Mouse (Mus musculus) cerebellum, postnatal 14 days (tissue): ENCODE data around the gene Znrf1.

Experiments
- DNase-seq, 2 experiments: peaks; one replicate each; pipeline ENCODE4 v3.0.0; 2021; ENCODE audit warnings: mixed read lengths in 2 of 2

Gene Znrf1

DNA sequence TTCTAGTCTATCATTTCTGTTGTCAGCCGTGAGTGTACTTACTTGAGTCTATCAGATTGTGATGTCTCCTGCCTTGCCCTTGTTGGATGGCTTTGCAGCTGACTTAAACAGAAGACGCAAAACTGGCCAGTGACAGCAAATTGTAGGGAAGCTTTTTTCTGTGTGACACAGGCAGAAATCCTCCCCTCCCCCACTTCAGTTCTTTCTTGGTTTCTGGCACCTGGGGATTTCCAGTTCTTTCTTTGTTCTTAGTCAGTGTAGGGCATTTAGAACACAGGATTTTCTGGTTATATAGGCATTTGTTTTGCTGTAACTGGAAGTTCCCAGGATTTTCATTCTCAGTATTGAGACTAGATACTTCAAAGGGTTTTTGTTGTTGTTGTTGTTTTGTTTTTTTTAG is 34.5 kb downstream of the Znrf1 start:
- no peak for DNase-seq

DNA sequence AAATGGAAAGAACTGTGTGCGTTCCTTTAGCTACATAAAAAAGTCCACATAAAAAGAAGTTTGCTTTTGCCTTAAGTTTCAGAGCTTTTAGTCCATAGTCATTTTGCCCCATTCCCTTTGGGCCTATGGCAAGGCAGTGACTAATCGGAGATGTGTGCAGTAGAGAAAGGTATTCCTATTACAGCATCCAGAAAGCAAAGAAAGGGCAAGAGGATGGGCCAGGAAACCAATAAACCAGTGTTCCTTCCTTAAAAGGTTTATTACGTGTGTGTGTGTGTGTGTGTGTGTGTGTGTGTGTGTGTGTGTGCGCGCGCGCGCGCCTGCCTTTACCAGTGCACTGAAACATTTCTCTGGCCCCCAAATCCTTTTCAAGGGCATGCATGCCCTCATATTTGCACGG is 35.8 kb downstream of the Znrf1 start:
- DNase-seq: no peak

GRCm38 (mm10) chr8:111572431-111572830 is 36.5 kb downstream of the Znrf1 start:
- DNase-seq: no peak

DNA sequence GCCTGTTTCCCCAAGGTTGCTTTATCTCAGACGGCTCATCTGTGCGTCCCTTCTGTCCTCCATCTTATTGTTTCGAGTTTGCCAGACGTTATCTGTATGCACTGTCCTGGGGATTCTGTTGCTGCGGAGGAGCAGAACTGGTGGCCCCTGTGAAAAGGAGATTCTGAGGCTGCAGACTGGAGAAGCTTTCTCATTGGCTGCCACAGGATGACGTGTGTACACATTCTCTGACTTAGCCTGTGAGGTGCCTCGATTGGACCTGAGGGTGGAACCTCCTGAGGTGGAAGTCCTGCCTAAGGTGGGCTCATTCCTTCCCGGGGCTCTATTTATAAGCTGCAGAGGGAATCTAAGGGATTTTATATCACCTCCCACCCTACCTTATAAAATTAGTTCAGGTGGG is 37.7 kb downstream of the Znrf1 start:
- peak in 1 of 2 experiments; percentile 16 for DNase-seq

DNA sequence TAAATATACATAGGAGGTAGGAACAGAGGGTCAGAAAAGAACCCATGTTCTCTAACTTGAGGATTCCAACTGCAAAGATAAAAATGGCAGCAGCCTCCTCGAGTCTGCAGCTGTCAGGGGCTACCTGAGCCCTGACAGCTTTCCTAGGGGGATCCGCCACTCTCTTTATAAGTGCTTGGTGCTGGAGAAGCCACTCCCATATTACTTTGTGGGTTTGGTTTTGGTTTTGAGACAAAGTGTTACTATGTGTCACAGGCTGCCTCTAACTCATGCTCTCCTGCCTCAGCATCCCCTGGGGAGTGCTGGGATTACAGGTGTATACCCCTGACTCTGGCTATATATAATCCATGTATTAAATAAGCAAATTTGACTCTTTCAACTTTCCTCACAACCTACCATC is 38.1 kb downstream of the Znrf1 start:
- no peak for DNase-seq

DNA sequence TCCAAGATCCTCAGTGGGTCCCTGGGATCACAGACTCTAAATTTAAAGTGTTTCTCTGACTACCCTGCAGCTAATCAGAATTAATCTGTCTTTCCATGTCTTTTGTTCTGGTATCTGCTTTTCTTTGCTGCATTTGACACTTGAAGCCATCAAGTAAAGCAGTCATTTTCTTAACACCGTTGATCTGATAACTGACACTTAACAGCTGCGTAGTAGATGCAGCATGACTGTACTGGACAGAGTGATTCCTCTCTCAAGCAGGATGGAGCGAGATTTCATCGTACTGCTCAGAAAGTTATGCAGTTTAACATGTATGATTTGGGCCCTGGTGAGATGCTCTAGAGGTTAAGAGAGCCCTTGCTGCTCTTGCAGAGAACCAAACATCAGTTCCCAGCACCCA is 39.6 kb downstream of the Znrf1 start:
- no peak for DNase-seq

- DNase-seq: no peak
Measured at GRCm38 (mm10) chr8:111576501-111576900, 40.6 kb downstream of the Znrf1 start.

GRCm38 (mm10) chr8:111577880-111578533 is 42.1 kb downstream of the Znrf1 start:
- DNase-seq: no peak

- DNase-seq: peak; percentile 37 to 63
Measured at GRCm38 (mm10) chr8:111579318-111579717, 43.4 kb downstream of the Znrf1 start.

GRCm38 (mm10) chr8:111580306-111580705 is 44.4 kb downstream of the Znrf1 start:
- DNase-seq: no peak

- DNase-seq: no peak
Measured at GRCm38 (mm10) chr8:111582386-111582785, 46.5 kb downstream of the Znrf1 start.

- DNase-seq: no peak
Measured at GRCm38 (mm10) chr8:111584946-111585345, 49.0 kb downstream of the Znrf1 start.

DNA sequence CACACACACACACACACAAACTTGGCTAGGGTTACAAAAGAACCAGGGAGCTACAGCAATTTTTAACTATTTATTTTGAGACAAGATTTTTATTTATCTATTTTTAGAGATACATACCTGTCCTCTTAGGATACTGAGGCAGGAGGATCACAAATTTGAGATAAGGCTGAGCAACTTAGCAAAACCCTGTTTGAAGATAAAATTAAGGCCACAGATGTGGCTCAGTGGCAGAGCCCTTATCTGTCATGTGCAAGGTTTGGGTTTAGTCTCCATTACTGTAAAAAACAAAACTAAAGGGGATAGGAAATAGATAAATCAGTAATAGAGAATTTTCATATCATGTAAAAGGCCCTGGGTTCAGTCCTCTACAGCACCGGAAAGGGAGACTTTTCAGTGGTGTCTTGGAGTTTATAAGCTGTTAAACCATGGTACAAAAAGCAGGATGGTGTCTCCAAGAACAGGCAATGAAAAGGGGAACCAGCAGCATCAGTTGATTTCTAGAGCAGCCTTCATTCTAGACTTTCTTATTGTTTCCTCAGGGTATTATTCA is 51.7 kb downstream of the Znrf1 start:
- DNase-seq: no peak

GRCm38 (mm10) chr8:111588336-111588735 is 52.4 kb downstream of the Znrf1 start:
- no peak for DNase-seq

- no peak for DNase-seq
Measured at GRCm38 (mm10) chr8:111590214-111590613, 54.3 kb downstream of the Znrf1 start.

GRCm38 (mm10) chr8:111591176-111591575 is 55.3 kb downstream of the Znrf1 start:
- no peak for DNase-seq

DNA sequence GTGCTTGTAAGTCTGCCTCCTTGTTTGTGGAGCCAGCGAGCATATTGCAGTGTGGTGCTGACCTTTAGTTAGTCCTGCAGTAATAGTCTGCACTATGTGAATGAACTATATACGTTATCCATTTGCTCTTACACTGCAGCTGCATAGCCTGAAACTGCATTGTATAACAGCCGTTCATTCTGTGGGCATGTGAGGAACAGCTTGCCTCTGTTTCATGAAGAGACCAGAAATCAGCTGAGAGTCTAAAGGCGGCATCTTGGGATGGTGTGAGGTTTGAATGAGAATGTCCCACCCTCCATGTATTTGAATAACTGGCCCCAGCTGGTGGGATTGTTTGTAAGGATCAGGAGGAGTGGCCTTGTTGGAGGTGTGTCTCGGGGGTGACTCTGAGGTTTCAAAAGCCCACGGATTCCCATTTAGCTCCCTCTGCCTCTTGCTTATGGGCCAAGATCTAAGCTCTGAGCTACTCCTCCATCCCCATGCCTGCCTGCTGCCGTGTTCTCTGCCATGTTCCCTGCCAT is 56.6 kb downstream of the Znrf1 start:
- no peak for DNase-seq

DNA sequence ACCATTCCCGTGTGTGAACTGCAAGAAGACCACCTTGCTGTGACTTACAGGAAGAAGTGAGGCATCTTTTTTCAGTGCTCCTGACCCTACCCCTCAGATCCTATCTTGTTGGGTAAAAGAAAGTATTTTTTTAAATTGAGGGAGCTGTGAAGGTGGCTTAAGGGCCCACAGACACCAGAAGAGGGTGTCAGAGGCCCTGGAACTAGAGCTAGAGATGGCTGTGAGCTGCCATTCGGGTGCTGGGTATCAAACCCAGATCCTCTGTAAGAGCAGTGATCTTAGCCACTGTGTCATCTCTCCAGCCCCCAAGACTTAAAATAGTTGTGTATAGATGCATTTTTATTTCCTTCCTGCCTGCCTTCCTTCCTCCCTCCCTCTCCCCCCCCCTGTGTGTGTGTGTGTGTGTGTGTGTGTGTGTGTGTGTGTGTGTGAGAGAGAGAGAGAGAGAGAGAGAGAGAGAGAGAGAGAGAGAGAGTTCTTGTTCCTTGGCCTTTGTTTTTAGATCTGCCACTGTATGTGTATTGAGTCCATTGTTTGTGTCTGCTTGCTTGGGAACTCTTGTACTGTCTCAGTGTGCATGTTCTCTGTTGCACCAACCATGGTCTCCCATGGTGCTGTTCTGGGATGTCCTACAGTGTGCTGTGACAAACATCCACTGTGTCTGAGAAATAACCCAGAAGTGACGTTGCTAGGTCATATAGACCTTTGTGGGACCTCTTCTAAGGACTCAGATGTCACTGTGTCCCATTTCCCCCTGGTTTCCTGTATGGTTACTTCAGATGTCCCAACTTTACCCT is 58.3 kb downstream of the Znrf1 start:
- DNase-seq: no peak

DNA sequence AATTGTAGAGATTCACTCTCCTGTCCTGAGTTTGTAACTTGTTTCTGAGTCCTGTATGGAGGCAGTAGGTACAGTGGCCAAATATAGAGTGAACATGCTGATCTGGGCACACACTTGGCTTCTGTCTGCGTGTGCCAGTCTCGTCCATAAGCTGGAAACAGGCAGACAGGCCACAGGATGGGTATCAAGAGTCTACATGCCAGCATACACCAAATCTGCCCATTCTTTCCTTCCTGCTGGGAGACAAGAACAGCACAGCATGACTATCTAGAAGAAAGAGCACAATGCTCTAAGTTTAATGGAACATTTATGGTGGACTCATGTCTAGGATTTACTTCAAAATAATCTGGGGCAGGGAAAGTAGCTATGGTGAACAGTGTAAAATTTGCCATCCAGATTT is 59.1 kb downstream of the Znrf1 start:
- DNase-seq: no peak

DNA sequence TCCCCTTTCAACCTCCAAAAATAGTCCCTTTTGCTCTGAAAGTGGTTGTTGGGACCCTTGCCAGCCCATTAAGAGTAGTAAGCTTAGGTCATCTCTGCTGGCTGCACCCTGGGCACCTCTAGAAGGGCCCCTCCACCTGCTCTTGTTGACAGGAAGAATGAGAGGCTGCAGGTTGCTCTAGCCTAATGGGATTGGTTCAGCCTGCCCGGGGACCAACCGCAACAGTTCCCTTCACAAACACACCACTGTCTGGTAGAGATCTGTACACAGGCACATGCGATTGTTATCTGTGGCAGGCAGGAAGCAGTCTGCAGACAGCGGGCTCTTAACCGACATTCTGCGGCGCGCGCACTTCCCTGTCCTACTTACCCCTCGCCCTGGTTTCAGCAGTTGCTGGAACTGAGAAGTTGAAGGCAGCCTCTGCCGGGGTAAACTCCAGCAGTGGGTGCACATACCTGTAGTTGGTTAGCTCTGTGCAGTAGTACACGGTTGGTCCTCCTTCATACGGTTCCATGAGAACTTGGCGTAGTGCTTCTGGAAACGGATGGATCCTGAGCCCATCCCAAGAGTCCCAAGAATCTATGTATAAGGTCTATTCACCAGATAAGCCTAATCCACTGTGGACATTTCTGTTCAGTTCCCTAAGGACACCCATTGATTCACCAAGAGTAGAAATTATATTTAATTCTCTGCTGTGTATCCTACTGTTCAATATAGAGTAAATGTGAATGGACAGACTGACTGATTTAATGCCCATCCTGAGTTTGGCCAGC is 60.0 kb downstream of the Znrf1 start:
- DNase-seq: no peak

- no peak for DNase-seq
Measured at GRCm38 (mm10) chr8:111596485-111596821, 60.6 kb downstream of the Znrf1 start.

DNA sequence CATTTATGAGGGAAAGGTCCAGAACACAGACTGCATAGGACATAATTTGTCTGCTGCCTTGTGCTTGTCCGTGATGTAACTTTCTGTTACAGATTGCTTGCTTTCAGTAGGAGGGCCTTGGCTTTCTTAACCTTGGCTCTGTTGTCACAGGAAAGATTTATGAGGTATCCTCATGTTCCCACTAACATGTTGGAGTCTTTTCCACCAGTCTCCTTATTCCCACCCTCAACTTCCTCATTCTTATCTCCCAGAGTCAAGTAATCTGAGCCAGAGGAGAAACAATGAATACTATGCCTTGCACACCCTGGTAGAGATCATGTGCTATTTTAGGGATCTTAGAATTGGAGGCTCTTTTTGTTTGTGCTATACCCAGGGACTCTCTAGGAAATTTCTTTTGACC is 61.4 kb downstream of the Znrf1 start:
- DNase-seq: no peak

GRCm38 (mm10) chr8:111599707-111600444 is 64.0 kb downstream of the Znrf1 start:
- DNase-seq: no peak
